Mouse (Mus musculus): ENCODE results near the gene Arpc1a. TPM values are rescaled to one million over a fixed set of nuclear protein-coding genes. Genes with fewer than 3 reads are reported as not detected.
A peak's percentile ranks its signal among the peaks of the same experiment; 100 is the strongest.
"Not testable (repeated sequence)": the region's sequence is repeated elsewhere in the genome, so short reads cannot be mapped to it uniquely, and the experiment has no call there.

The Arpc1a gene
- polyA plus RNA-seq, 1 experiment from 2014 or later = 92.3 TPM

GRCm38 (mm10) chr5:145075081-145075480 lies 8.5 kb upstream of the Arpc1a start:
- no peaks in the 10 kb centered on the region for H3K27me3 ChIP-seq (replicated peaks)
- no peak overlapping the region for H3K4me2 ChIP-seq
- H3K27ac ChIP-seq (replicated peaks) = no peak overlapping the region
- H3K9me3 ChIP-seq = 0 out of 2 replicates have a peak, but pooled peaks cover 3% of the 10 kb centered on the region
- no peak overlapping the region for H3K4me3 ChIP-seq
- H3K36me3 ChIP-seq = no peaks in the 10 kb centered on the region
- H3K9ac ChIP-seq = no peak overlapping the region
- H3K4me1 ChIP-seq = peaks cover 3% of the 10 kb centered on the region; the same call in 1 of the 2 replicates
- 35% methylated on average over 3 of the region's 3 CpGs for WGBS
- no peak for ATAC-seq (ENCODE audit: extremely low read depth, insufficient number of reproducible peaks, low FRiP score, low TSS enrichment)

DNA sequence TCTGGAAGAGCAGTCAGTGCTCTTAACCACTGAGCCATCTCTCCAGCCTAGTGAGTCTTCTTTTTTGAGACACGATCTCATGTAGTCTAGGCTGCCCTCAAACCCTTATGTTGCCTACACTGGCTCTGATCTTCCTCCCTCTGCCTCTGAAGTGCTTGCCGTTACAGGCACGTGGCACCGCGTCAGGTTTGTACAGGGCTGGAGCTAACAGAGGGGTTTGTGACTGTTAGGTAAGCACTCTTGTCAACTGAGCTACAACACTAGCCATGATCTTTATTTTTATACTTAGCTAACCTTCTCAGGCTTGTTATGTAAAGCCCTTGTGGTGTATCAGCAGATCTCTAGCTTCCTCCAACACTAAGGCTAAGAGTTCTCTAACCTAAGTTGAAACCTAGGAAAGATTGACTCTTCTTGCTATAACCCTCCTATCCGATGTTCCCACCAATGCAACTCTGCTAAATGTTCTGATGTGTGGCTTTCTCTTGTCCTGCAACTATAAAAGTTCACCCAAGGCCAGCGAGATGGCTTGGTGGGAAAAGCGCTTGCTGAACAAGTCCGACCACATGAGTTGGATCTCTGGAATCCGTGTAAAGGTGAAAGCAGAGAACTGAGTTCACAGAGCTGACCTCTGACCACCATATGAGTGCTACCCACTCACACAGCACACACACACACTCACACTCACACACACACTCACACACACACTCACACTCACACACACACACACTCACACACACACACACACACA lies 1.6 kb upstream of the Arpc1a start:
- Histone ChIP-seq H3K27ac (replicated peaks) (no peak overlapping the region), H3K4me1 (peaks cover 10% of the 10 kb centered on the region), H3K9me3 (no peaks in the 10 kb centered on the region), H3K4me3 (no peak overlapping the region), H3K9ac (no peak overlapping the region), H3K27me3 (replicated peaks) (no peaks in the 10 kb centered on the region), H3K4me2 (no peak overlapping the region), H3K36me3 (peaks cover 8% of the 10 kb centered on the region; the same call in 1 of the 2 replicates)
- no peak for ATAC-seq (ENCODE audit: extremely low read depth, insufficient number of reproducible peaks, low FRiP score, low TSS enrichment)
- 83% methylated on average over 10 of the region's 10 CpGs for WGBS

DNA sequence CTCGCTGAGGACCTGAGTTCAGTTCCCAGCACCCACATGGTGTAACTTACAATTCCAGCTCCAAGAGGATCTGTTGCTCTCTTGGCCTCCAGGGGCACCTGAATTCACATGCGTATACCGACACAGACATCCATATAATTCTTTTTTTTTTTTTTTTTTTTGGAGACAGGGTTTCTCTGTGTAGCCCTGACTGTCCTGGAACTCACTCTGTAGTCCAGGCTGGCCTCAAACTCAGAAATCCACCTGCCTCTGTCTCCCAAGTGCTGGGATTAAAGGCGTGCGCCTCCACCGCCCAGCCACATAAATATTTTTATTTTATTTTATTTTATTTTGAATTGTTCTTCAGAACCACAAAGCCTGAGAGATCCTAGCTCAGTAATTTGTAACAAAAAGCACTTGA lies 429 bp upstream of the Arpc1a start:
- peak overlapping the region; percentile 93 for H3K4me2 ChIP-seq
- peak overlapping the region; percentile 98 for H3K9ac ChIP-seq
- WGBS = 46% methylated on average over 6 of the region's 6 CpGs
- H3K27me3 ChIP-seq (replicated peaks); ATAC-seq (ENCODE audit: extremely low read depth, insufficient number of reproducible peaks, low FRiP score, low TSS enrichment); H3K9me3 ChIP-seq: not testable (repeated sequence)
- H3K4me1 ChIP-seq = peaks cover 10% of the 10 kb centered on the region
- H3K27ac ChIP-seq (replicated peaks) = peak overlapping the region; percentile 82
- peak overlapping the region; percentile 89 for H3K4me3 ChIP-seq
- H3K36me3 ChIP-seq = peaks cover 13% of the 10 kb centered on the region

GRCm38 (mm10) chr5:145084822-145085221 lies 1.2 kb downstream of the Arpc1a start:
- no peak for ATAC-seq (ENCODE audit: extremely low read depth, insufficient number of reproducible peaks, low FRiP score, low TSS enrichment)
- no peaks in the 10 kb centered on the region for H3K9me3 ChIP-seq
- no peak overlapping the region for H3K27ac ChIP-seq (replicated peaks)
- H3K9ac ChIP-seq = peak overlapping the region; percentile 98
- H3K4me1 ChIP-seq = peaks cover 14% of the 10 kb centered on the region
- H3K36me3 ChIP-seq = peaks cover 24% of the 10 kb centered on the region
- WGBS = 62% methylated on average over 2 of the region's 2 CpGs
- peak overlapping the region; percentile 93 for H3K4me2 ChIP-seq
- no peaks in the 10 kb centered on the region for H3K27me3 ChIP-seq (replicated peaks)
- peak overlapping the region; percentile 89 for H3K4me3 ChIP-seq

DNA sequence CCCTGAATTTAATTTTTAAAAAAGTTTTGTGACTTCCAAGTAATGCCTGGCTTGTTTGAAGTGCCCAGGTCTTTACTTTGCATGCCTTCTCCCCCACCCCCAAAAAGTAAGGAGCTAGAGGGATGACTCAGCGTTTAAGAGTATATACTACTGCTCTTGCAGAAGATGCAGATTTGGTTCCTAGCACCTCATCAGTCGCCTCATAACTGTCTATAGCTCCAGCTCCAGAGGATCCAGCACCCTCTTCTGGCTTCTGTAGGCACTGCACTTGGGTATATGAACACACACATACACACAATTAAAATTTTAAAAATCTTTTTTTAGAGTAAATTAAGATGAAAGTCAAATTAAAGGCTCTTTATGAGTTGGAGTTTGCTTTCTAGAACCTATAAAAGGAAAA lies 4.6 kb downstream of the Arpc1a start:
- Histone ChIP-seq H3K9ac (no peak overlapping the region), H3K4me2 (no peak overlapping the region)

DNA sequence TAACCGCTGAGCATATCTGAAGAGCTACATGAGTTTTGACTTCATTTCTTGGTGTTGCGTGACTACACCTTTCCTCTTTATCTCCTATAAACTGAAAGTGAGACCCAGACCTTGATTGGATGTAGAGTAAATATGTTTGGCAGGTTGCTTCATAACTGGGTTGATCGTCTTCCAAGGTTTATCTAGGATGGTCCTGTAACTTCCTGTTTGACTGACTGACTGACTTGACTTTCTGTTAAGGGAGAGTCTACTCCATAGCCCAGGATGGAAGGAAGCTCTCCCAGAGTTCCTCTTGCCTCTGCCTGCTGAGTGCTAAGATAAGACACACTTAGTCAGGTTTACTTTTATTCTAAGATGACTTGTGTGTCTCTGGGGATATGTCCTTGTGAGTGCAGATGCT lies 6.2 kb downstream of the Arpc1a start:
- H3K36me3 ChIP-seq = peaks cover 67% of the 10 kb centered on the region
- WGBS = 79% methylated on average over 3 of the region's 3 CpGs

More for the DNA sequence above, 4.6 kb downstream of the Arpc1a start:
- no peak for ATAC-seq (ENCODE audit: extremely low read depth, insufficient number of reproducible peaks, low FRiP score, low TSS enrichment)
- no peaks in the 10 kb centered on the region for H3K27me3 ChIP-seq (replicated peaks)
- H3K36me3 ChIP-seq = peaks cover 51% of the 10 kb centered on the region
- no peak overlapping the region for H3K4me3 ChIP-seq
- H3K4me1 ChIP-seq = peaks cover 16% of the 10 kb centered on the region
- WGBS = 93% methylated on average over 2 of the region's 2 CpGs
- H3K9me3 ChIP-seq = no peaks in the 10 kb centered on the region
- no peak overlapping the region for H3K27ac ChIP-seq (replicated peaks)

GRCm38 (mm10) chr5:145096195-145096594 lies 12.6 kb downstream of the Arpc1a start:
- Histone ChIP-seq H3K4me3 (no peak overlapping the region), H3K27me3 (replicated peaks) (no peaks in the 10 kb centered on the region), H3K27ac (replicated peaks) (no peak overlapping the region), H3K4me1 (no peaks in the 10 kb centered on the region), H3K9ac (no peak overlapping the region), H3K36me3 (peaks cover 99% of the 10 kb centered on the region), H3K4me2 (no peak overlapping the region), H3K9me3 (no peaks in the 10 kb centered on the region)
- ATAC-seq (ENCODE audit: extremely low read depth, insufficient number of reproducible peaks, low FRiP score, low TSS enrichment) = no peak
- whole genome bisulfite sequencing = 74% methylated on average over 4 of the region's 4 CpGs

More for the DNA sequence above, 6.2 kb downstream of the Arpc1a start:
- Histone ChIP-seq H3K9me3 (no peaks in the 10 kb centered on the region), H3K4me1 (peaks cover 9% of the 10 kb centered on the region), H3K9ac (no peak overlapping the region), H3K27me3 (replicated peaks) (no peaks in the 10 kb centered on the region), H3K4me2 (no peak overlapping the region), H3K27ac (replicated peaks) (no peak overlapping the region), H3K4me3 (no peak overlapping the region)
- no peak for ATAC-seq (ENCODE audit: extremely low read depth, insufficient number of reproducible peaks, low FRiP score, low TSS enrichment)

DNA sequence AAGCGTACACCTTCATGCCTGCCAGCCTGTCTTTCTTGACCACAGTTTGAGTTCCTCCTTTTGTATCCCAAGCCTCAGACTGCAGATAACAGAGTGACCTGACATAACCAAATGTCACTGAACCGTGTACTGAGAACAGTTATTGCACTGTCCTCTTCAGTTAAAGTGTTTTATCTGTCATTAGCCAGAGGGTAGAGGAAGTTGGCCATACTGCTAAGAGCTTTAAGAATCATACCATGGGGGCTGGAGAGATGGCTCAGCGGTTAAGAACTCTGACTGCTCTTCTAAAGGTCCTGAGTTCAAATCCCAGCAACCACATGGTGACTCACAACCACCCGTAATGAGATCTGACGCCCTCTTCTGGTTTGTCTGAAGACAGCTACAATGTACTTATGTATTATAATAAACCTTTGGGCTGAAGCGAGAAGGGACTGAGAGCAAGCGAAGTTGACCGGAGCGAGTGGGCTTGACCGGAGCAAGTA lies 14.8 kb downstream of the Arpc1a start:
- Histone ChIP-seq H3K36me3 (peaks cover 100% of the 10 kb centered on the region), H3K9me3 (no peaks in the 10 kb centered on the region), H3K27ac (replicated peaks) (no peak overlapping the region), H3K27me3 (replicated peaks) (no peaks in the 10 kb centered on the region), H3K4me3 (no peak overlapping the region), H3K4me1 (no peaks in the 10 kb centered on the region), H3K4me2 (no peak overlapping the region), H3K9ac (no peak overlapping the region)
- WGBS = 84% methylated on average over 10 of the region's 10 CpGs
- no peak for ATAC-seq (ENCODE audit: extremely low read depth, insufficient number of reproducible peaks, low FRiP score, low TSS enrichment)

- Histone ChIP-seq H3K27ac (replicated peaks) (no peak overlapping the region), H3K9ac (no peak overlapping the region), H3K27me3 (replicated peaks) (no peaks in the 10 kb centered on the region), H3K4me1 (no peaks in the 10 kb centered on the region), H3K4me3 (no peak overlapping the region), H3K4me2 (no peak overlapping the region), H3K9me3 (no peaks in the 10 kb centered on the region), H3K36me3 (peaks cover 100% of the 10 kb centered on the region)
- WGBS = 98% methylated on average over 9 of the region's 9 CpGs
- no peak for ATAC-seq (ENCODE audit: extremely low read depth, insufficient number of reproducible peaks, low FRiP score, low TSS enrichment)
These were observed 17.3 kb downstream of the Arpc1a start for GRCm38 (mm10) chr5:145100960-145101359.

DNA sequence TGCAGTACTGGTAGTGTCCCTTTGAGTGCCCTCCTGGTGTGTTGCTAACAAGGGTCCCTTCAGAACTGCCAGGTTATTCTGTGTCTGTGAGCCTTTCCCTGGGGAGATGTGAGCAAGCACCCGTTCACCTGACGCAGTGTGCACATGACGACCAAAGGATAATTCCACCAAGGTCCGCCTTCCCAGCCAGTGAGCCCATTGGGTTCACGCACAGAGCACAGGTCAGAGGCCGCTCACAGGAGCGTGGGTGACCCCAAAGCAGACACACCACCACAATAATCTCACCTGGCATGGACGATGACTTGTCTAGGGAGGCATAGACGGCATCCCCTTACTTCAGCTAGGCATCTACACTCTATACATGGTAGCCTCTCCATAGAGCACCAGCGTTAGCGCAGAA lies 17.8 kb downstream of the Arpc1a start:
- not testable (repeated sequence) for ATAC-seq (ENCODE audit: extremely low read depth, insufficient number of reproducible peaks, low FRiP score, low TSS enrichment); H3K27ac ChIP-seq (replicated peaks); H3K4me1 ChIP-seq; H3K9me3 ChIP-seq; H3K4me2 ChIP-seq; H3K27me3 ChIP-seq (replicated peaks); H3K4me3 ChIP-seq; H3K9ac ChIP-seq
- 93% methylated on average over 11 of the region's 11 CpGs for WGBS
- peaks cover 100% of the 10 kb centered on the region for H3K36me3 ChIP-seq

DNA sequence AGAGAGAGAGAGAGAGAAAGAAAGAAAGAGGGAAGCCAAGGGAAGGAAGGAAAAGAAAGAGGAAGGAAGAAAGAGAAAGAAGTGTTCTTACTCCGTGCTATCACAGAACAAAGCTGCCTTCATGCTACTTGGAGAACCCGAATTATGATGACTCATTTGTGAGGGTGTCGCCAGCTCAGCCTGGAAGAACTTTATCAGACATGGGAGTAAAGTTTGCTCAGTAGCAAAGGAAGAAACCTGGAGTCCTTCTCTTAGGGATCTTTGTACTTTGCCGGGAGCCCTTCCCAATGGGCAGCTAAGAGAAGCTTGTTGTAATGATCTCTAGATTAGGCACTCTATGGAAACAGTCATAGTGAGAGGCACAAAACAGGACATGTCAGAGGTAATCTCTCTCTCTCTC lies 19.1 kb downstream of the Arpc1a start:
- no peak overlapping the region for H3K4me2 ChIP-seq
- no peak overlapping the region for H3K4me3 ChIP-seq
- H3K9ac ChIP-seq = no peak overlapping the region
- no peaks in the 10 kb centered on the region for H3K9me3 ChIP-seq
- WGBS = 74% methylated on average over 4 of the region's 4 CpGs
- ATAC-seq (ENCODE audit: extremely low read depth, insufficient number of reproducible peaks, low FRiP score, low TSS enrichment) = no peak
- H3K27me3 ChIP-seq (replicated peaks) = no peaks in the 10 kb centered on the region
- H3K4me1 ChIP-seq = no peaks in the 10 kb centered on the region
- no peak overlapping the region for H3K27ac ChIP-seq (replicated peaks)
- peaks cover 100% of the 10 kb centered on the region for H3K36me3 ChIP-seq

GRCm38 (mm10) chr5:145104328-145104727 lies 20.7 kb downstream of the Arpc1a start:
- WGBS = 88% methylated on average over 9 of the region's 9 CpGs

More at GRCm38 (mm10) chr5:145104328-145104727, 20.7 kb downstream of the Arpc1a start:
- no peak for ATAC-seq (ENCODE audit: extremely low read depth, insufficient number of reproducible peaks, low FRiP score, low TSS enrichment)
- Histone ChIP-seq H3K9ac (no peak overlapping the region), H3K9me3 (no peaks in the 10 kb centered on the region), H3K27ac (replicated peaks) (no peak overlapping the region), H3K27me3 (replicated peaks) (no peaks in the 10 kb centered on the region), H3K36me3 (peaks cover 100% of the 10 kb centered on the region), H3K4me2 (no peak overlapping the region), H3K4me3 (no peak overlapping the region), H3K4me1 (no peaks in the 10 kb centered on the region; the same call in 1 of the 2 replicates)
